Mouse (Mus musculus) ES-Bruce4 (cell line): Measurements from ENCODE around the gene Sbk3.
A peak's percentile ranks its signal among the peaks of the same experiment; 100 is the strongest.

Source experiments
- CTCF ChIP-seq: IDR thresholded peaks from one replicate; pipeline ENCODE4 v1.8.1; 2011; ENCODE audit warnings: low read depth, low read length
- POLR2A ChIP-seq: IDR thresholded peaks from one replicate; pipeline ENCODE4 v1.8.1; 2011; ENCODE audit warnings: low read length; ENCODE audit not compliant: insufficient read depth

GRCm38 (mm10) chr7:5017352-5017751, 46.4 kb upstream of the Sbk3 start:
- TF ChIP-seq CTCF (peak; percentile 42), POLR2A (no peak)
